Mouse (Mus musculus) 3134 (cell line): ENCODE data around the gene Ddx17.

Source experiments
- DNase-seq: peaks from one replicate; pipeline ENCODE4 v3.0.0-alpha.2; 2011; ENCODE audit warnings: low spot score; ENCODE audit not compliant: insufficient read length; ENCODE audit errors: extremely low read depth

Ddx17 gene

GRCm38 (mm10) chr15:79546410-79547288 lies at the start of gene Ddx17:
TSS of gene Ddx17 (minus strand) at chr15:79546741.
- DNase-seq: peak; percentile 99

DNA sequence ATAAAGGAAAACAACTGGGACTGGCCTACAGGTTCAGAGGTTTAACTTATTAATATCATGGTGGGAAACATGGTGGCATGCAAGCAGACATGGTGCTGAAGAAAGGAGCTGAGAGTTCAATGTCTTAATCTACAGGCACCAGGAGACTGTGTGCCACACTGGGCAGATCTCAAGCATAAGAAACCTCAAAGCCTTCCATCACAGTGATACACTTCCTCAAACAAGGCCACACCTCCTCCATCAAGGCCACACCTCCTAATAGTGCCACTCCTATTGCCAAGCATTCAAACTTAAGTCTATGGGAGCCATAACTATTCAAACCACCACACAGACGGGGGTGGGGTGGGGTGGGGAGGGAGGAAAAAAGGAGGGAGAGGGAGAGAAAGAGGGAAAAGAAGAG lies 35.0 kb upstream of the Ddx17 start:
- no peak for DNase-seq

- no peak for DNase-seq
Measured at GRCm38 (mm10) chr15:79577671-79578426, 31.3 kb upstream of the Ddx17 start.

DNA sequence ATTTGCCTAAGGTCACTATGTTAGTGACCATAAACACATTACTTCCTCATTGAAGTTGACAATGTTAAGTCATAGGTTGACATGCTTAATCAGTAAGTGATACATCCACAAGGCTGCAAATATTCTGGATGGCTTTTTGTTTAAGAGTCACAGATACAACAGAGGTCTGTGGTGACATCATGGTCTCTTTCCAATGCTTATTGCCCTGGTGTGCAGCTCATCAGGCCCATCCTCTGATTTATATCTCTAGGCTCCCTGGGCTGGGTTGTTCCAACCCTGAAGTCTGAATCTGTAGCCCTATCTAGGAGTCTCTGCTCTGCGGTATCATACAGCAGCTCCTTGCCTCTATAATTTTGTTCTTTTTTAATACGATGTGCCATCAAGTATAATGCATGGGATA lies 30.4 kb upstream of the Ddx17 start:
- DNase-seq: no peak

DNA sequence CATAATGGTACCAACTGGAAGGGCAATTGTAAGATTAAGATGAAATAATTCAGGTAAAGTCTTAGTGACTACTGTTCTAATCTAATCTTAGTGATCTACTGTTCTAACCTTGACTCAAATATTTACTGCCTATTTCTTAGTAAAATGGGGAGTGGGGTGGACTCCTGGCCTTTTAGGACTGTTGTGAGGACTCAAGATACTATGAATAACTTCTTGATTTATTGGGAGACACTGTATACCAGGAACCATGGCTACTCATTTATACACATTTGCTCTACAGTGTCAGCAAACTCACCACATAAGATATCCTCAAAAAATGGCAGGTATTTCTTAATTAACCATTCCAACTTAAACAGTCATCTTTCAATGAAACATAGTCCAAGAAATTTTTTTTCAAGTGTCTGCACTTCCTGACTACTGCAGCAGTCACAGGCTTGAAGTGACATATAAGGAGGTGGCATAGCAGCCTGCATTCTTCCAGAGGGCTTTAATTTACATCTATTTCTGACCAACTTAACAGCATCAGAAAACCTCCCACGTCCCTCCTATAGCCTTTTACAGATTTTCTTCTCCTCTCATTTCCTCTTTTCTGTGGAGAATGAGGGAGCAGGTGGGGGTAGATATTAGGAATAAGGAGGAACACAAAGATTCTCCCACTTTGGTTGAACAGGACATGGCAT lies 29.1 kb upstream of the Ddx17 start:
- no peak for DNase-seq

DNA sequence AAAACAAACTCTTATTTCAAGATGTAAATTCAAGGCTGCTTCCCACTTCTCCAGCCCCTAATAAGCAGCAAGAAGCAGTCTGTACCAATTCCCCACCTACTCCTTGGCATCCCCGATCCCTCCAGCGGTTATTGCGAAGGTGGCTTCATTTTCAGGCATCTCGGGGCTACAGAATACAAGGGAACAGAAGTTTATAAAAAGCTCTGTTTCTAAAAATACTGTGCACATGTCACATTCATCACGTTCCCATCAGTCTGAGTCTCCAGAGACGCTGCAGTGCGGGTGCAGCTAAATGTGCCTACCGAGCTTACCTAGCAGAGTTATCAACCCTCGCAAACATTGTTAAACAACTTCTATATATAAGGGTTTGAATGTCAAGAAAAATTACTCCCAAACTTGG lies 15.9 kb upstream of the Ddx17 start:
- DNase-seq: no peak

DNA sequence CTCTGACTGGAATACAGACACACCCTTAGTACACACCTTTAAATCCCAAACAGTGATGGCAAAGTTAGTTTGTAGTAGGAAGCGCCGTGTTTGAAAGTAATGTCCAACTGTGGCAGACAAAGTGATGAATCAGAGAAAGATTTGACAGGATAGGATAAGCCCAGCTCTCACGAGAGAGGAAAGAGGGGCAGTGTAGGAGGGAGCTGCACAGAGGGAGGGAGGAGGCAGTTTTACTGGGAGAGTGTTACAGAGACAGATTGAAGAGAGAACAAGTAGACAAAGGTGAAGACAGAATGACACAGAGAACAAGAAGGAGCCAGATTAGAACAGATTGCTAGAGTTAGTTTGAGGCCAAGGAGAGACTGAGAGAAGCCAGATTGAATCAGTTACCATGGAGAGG lies 13.1 kb upstream of the Ddx17 start:
- DNase-seq: no peak

DNA sequence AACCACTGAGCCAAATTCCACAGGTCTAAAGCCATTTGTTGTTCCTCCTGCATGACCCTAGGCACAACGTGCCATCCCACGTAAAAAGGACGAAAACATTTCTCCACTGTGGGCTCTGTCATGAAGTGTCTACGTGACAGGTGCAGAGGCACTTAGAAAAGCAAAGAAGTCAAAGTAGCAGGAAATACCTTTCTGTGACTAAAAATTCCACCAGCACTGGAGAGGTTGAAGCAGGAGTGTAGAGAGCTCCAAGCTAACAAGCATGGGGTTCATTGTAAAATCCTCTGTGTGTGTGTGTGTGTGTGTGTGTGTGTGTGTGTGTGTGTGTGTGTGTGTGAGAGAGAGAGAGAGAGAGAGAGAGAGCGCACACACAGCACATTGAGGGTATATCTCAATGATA lies 6.0 kb upstream of the Ddx17 start:
- DNase-seq: no peak

DNA sequence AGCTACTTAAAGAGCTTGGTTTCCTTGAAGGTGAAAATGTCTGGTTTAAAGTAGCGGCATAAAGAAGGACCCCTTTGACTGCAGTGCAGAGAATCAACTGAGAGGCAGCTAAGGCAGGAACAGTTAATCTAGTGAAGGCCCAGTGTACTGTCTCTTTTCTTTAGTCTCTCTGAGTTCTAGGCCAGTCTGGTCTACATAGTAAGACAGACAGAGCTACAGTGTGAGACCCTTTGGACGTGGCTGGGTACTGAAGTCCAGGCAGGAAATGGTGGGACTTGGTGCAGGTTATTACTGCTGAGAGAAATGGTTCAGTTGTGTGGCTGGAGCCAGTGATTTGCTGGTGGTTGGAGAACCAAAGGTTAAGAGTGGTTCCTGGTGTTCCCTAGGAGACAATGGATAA lies 1.7 kb upstream of the Ddx17 start:
- DNase-seq: no peak

- DNase-seq: no peak
Measured at GRCm38 (mm10) chr15:79547289-79547820, 814 bp upstream of the Ddx17 start.

DNA sequence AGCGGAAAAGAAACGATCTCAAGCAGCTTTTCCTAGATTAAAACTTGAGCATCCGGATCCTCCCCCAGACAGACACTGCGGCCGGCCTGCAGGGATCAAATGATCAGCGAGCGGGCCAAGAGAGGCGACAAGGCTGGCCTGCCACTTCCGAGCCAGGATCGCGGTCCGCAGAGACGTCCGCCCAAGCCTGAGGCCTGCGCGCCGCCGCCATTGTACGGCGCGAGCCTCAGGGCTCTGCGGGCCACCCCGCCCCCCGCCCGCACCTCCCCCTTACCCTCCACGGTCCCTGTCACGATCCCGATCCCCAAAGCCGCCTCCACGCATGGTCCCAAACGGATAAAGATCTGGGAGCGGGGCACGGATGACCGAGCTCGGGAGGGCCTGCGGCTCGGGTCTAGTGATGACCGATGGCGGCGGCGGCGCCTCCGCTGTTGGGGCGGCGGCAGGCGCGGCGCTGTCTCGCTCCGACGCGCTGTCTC lies 581 bp downstream of the Ddx17 start:
- DNase-seq: peak; percentile 77

- no peak for DNase-seq
Measured at GRCm38 (mm10) chr15:79545496-79545895, 1.0 kb downstream of the Ddx17 start.

DNA sequence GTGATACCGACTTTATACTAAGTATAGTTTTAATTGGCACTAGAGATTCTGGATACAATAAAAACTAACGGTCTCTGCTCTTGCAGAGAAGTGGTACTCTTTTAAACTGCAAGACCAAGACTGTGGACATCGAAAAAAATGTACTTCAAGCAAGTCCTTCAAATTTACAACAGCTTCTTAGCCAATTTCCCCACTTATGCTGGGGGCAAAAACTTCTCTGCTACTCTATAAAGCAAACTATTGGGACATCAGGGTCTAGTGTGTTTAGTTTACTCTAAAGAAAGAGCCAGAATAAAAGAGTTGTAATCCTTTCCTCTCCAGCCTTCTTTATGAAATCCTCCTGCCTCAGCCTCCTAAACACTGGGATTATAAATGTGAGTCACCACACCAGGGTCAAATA lies 2.6 kb downstream of the Ddx17 start:
- DNase-seq: no peak

DNA sequence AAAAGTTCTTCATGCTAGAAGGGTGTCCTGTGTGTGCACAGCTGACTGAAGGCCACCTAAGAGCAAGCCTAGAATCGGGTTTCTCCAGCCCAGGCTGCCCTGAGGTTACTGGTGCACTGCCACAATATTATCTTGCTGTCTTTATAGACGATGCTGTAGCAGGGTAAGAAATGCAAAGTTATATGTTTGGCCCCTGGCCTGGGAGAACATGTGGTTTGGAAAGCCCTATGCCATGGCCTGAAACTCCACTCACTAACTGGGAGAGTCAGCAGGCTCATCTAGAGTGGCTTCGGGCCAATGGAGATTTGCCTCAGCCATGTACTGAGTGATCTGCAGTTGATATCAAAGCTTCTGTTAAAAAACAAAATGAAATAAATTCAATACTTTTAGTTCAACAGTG lies 12.7 kb downstream of the Ddx17 start:
- no peak for DNase-seq

GRCm38 (mm10) chr15:79529935-79530334 lies 16.6 kb downstream of the Ddx17 start:
- DNase-seq: peak; percentile 29

DNA sequence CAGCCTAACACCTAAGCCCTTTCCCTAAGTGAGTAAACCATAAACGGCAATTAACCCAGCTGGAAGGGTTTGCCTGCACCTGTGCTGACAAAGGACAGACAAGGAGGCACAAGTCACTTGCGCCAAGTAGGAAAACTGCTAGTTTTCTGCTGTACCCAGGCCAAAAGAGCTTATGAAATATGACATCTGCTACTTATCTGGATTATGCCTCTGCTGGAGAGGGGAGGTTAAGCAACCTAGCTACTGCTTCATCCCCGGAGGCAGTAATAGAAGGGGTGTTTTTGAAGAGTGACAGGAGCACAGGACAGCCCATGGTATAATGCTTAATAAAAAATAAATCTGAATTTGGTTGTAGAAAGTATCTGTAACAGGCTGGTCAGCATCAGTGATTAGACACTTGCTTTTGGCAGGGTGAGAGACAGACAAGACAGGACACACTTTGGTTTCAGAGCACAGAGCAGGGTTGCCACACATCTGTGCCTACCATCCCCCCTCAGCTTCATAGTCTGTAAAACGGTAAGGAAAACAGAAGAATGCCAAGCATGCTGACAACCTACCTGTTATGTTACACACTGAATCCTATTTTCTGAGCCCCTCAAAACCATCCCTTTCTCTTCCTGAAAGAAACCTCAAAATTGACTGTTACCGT lies 18.4 kb downstream of the Ddx17 start:
- DNase-seq: no peak

DNA sequence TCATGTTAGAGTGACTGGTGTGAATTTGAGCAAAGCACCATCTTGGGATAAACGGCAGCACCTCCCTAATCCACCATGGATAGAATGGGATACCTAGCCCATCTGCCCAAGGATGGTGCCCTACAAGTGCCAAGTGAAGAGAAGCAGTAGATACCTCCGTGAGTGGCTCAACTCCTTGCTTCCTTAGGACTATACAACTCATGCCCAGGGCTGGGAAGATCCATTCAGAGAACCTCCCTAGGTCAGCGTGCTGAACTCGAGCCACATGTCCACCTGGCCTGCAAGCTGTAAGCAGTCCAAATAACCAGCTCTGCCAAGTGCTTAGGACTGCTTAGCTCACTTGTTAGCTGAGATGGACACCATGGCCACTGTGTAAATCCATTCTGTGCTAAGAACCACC lies 19.3 kb downstream of the Ddx17 start:
- DNase-seq: no peak

DNA sequence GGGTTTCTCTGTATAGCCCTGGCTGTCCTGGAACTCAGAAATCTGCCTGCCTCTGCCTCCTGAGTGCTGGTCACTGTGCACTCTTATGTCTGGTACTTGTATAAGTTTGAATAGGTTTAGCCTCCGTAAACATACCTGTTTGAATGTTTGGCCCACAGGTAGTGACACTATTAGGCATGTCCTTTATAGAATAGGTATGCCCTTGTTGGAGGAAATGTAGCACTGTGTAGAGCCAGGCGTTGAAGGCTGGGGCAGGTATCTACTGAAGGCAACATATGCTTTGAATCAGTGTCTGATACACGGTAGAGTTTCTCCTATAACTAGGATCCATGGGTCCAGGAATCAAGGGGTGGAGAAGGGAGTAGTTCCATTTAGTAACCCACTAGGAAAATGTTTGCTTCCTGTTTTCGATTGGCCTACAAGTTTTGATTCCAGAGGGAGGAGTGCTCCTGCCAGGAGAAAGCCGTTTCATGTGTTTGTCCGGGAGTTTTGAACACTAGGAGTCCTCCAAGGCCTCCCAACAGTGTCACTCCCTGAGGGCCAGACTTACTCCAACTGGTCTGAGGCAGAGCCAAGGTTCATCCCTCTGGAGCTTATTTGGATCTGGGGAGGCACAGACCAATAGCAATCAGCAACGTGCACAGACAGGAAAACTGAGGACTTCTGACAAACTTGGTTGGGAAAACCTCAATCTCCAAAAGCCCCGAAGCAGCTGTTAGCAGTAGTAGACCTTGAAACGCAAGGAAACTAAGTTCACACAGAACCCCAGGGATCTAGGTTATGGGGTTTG lies 20.4 kb downstream of the Ddx17 start:
- DNase-seq: no peak

DNA sequence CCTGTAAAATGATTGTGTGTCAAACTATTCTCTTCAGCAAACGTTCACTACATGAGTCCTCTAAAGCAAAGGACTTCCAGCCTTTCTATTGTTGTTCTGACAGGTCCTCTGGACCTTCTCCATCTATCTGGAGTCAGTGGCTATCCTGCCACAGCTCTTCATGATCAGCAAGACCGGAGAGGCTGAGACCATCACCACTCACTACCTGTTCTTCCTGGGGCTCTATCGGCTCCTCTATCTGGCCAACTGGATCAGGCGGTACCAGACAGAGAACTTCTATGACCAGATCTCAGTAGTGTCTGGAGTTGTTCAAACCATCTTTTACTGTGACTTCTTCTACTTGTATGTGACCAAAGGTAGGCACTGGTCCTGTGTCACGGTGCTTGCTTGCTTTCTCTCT lies 21.0 kb downstream of the Ddx17 start:
- no peak for DNase-seq
